Mouse (Mus musculus): ENCODE data around the gene Adprh. TPM values are rescaled to one million over a fixed set of nuclear protein-coding genes. Genes with fewer than 3 reads are reported as not detected.

The Adprh gene
- total RNA-seq, 2 experiments from 2014 or later = 8.6 to 31.6 TPM

DNA sequence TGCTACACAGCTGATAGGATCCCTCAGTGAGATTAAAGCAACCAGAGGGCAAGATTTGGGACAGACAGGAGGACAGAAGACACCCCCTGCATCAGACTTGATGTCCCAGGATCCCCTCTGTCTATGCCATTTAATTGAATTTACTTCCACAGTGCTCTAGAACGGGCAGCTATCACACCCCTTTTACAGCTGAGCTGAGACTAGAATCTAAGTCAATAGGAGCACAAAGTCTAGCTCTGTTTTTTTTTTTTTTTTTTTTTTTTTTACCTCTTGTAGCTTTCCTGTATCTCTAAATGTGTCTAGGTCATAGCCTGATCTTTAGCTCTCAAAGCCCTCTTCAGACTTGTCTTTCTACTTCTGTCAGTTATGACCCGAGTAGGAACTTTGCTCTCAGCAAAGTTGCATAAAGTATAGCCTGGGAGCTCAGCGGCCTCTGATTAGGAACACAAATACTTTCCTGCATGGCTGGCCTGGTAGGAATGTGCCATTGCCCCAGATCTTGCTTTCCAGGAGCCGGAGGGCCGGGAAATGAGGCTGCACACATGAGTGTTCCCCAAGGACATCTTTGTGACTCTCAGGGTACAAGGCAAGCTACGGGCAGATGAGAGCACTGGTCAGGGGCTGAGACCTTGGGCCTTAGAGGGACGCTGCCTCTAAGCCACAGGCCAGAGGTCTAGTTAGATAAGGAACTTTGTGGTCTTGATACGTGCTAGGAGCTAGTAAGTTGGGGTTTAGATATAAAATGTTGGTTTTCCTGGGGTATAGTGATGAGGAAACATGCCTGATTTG lies 15.6 kb upstream of the Adprh start:
- 0 out of 2 replicates have a peak, but pooled peaks have one; percentile 31 for ATAC-seq (replicated peaks; ENCODE audit: low FRiP score, low TSS enrichment, poor library complexity, severe bottlenecking)

DNA sequence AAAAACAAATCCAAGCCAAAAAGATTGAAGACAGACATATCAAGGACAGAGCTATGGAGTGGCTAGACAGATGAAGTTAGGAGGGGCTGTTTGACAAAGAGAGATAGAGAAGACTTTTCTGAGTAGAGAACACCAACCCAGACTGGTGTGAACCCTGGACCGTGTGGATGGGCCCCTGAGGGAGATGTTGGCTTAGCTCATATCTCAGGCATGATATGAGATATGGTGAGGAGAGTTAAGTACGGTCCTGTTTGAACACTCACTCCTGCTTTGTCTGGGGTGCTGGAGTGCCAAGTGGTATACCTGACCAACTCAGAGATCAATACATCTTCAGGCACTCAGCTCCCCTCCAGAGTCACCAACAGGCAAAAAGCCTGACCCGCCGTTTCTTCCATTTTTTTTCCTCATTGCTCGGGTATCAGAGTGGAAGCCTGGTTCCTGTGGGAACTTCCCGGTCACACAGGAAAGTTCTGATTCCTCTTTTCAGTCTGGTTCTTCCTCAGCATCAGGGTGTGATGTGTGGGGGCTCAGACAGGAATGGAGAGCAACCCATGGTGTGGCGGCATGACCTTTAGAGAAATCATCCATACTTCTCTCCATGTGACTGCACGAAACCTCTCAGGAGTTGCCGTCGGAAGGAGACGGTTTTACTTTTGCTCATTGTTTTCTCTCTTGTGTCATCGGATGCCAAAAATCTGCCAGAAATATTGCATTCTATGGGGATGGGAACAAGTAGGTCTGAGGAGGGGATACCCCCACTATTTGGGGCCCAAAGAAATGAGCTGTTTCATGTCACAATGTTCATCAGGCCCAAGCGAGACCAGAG lies 14.8 kb upstream of the Adprh start:
- 0 out of 2 replicates have a peak, but pooled peaks have one; percentile 21 for ATAC-seq (replicated peaks; ENCODE audit: low FRiP score, low TSS enrichment, poor library complexity, severe bottlenecking)

DNA sequence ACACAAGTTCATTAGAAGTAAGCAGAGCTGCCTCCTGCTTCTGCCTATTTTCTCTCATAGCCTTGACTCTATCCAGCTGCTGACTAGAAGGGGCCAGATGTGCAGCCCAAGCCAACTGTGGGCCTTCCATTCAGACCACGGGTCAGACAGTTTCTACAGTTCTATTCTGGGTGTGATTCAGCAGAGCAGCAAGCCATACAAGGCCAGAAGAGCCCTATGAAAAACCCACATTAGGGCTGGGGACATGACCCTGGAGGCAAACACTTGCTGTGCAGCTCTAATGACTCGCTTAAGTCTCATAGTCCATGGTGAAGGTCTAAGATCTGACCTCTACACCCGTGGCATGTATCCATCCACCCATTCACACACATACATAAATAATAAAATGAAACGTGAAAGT lies 13.6 kb upstream of the Adprh start:
- no peak for ATAC-seq (replicated peaks; ENCODE audit: low FRiP score, low TSS enrichment, poor library complexity, severe bottlenecking)

DNA sequence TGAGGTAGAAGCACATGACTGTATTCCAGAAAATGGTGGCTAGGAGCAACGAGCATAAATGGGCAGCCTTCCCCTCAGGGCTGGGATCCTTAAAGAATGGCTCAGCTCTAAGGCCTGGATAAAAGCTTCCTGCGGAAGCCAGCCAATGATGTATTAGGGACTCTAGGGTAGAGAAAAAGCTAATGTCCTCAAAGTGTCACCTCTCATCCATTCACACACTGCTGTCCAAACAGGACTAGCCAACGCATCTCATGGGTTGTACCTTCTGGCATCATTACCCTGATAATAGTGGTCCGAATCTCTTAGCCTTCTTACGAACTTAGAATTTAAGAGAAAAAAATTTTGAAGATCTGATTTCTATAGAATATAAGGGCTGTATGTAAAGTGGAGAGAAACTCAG lies 10.8 kb upstream of the Adprh start:
- no peak for ATAC-seq (replicated peaks; ENCODE audit: low FRiP score, low TSS enrichment, poor library complexity, severe bottlenecking)

DNA sequence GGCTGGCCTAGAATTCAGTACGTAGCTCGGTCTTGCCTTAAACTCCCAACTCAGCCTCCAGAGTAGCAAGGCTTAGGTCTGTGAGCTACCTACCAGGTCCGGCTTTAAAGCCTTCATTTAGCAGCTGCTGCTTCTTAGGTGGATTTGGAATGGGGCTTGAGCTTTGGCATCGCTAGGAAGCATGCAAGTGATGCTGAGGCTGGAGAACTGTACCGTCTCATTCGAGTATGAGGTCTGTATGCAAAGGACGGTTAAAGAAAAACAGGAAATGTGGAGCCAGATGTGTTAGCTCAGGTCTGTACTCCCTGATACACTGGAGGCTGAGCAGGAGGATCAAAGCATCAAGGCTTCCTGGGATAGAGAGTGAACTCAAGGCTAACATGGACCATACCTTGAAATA lies 9.7 kb upstream of the Adprh start:
- ATAC-seq (replicated peaks; ENCODE audit: low FRiP score, low TSS enrichment, poor library complexity, severe bottlenecking) = no peak

DNA sequence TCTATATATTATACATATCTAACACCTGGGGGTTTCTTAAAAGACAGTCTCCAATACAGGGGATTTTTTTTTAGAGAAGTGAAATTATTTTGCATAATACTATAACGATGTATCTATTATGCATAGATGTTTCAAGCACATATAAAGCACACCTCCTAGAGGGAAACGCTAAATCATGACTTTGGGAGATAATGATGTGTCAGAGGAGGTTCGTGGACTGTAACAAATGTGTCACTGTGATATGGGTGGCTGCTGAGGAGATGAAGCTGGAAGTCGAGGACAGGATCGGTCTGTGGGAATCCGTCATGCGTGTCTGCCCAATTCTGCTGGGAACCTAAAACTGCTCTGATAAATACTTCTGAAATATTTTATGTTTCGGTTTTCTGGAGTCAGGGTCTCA lies 9.2 kb upstream of the Adprh start:
- ATAC-seq (replicated peaks; ENCODE audit: low FRiP score, low TSS enrichment, poor library complexity, severe bottlenecking) = no peak

DNA sequence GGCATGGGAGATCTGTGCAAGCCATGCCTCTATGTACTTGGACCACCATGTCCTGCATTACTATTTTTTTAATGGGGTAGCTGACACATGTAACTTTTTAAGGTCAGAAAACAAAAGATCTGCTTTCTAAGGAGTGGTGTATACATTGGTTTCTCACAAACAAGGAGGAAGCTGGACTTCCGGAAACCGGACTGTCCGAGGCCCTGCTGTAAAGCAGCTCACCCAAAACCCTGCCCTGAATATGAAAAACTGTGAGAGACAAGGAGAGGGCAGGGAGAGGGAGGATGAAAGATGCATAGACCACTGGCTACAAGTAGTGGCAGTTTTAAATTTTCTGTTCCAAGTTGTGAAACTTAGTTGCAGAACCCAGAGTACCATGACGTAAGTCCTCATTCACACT lies 7.5 kb upstream of the Adprh start:
- ATAC-seq (replicated peaks; ENCODE audit: low FRiP score, low TSS enrichment, poor library complexity, severe bottlenecking) = no peak

DNA sequence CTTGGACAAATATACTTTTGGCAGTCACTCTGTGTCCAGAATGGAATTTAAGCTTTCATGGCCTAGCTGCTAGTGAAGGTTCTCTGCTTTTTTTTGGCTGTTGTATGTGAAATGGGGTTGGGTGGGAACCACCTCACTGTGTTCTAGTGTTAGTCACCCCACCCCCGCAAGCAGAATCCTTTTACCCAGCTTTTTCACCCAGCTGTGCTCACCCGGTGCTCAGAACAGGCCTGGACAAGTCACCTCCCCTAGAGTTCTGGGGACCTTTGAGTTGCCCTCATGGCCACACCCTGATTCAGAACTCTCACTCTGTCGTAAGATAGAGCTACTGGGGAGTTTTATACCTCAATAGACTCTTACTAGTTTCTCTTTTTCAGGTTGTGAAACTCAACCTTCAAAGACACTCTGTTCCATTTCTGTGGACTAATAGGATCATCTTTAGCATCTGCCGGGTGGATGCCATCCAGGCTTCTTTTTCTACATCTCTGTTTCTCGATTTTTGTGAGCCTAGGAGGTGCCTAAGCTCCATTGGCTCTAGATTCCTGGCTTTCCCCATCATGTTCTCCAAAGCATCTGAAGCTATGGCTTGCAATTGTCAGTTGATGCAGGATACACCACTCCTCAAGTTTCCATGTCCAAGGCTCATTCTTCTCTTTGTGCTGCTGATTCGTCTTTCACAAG lies 6.2 kb upstream of the Adprh start:
- peak; percentile 24; the same call in 1 of the 2 replicates for ATAC-seq (replicated peaks; ENCODE audit: low FRiP score, low TSS enrichment, poor library complexity, severe bottlenecking)

- ATAC-seq (replicated peaks; ENCODE audit: low FRiP score, low TSS enrichment, poor library complexity, severe bottlenecking) = no peak
Observed at GRCm38 (mm10) chr16:38456812-38457567, 4.5 kb upstream of the Adprh start.

- ATAC-seq (replicated peaks; ENCODE audit: low FRiP score, low TSS enrichment, poor library complexity, severe bottlenecking) = no peak
Observed at GRCm38 (mm10) chr16:38455511-38456418, 3.3 kb upstream of the Adprh start, which contains the start of gene Cd80. Gene Cd80 (plus strand): TSS chr16:38455561.

DNA sequence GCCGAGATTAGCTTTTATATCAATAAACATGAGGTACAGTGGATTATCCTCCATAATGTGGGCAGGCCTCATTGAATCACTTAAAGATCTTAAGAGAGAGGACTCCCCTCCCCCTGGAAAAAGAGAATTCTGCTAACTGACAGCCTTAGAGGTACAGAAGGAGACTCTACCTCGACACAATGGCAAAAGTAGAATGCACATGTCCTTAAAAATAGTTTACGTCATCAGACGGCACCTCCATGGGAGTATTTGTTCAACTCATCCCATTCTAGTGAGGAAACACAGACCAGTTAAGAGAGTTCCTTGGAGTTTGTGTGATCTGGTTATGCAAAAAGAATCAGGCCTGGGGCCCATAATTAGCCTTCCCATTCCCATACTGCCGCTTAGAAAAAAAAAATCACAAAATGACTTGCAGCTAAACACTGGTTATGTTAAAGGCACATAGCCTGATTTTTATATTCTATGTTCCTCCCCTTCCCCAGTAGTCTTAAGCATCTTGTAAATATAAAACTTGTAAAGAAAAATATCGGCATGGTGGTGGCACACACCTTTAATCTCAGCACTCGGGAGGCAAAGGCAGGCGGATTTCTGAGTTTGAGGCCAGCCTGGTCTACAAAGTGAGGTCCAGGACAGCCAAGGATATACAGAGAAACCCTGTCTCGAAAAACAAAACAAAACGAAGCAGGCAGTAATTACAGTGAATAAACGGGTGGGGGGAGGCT lies 2.2 kb upstream of the Adprh start:
- ATAC-seq (replicated peaks; ENCODE audit: low FRiP score, low TSS enrichment, poor library complexity, severe bottlenecking) = no peak

- peak; percentile 62 for ATAC-seq (replicated peaks; ENCODE audit: low FRiP score, low TSS enrichment, poor library complexity, severe bottlenecking)
Observed at GRCm38 (mm10) chr16:38453952-38454351, 1.4 kb upstream of the Adprh start.

DNA sequence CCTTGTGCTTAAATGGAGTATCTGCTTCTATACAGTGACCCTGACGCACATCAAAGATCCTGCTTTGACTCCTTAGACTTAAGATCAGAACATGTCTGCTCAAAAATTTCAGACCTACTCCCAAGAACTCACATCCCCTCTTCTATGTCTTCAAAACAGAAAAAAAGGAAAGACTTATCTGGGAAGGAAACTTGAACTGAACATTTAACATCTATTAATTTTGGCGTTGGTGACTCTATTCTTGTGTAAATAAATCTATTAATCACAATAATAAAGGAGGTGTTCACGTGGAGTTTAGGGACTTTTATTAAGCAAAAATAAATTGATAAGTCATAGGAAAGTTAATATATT lies 675 bp upstream of the Adprh start:
- no peak for ATAC-seq (replicated peaks; ENCODE audit: low FRiP score, low TSS enrichment, poor library complexity, severe bottlenecking)

GRCm38 (mm10) chr16:38451421-38452205 lies 890 bp downstream of the Adprh start:
- no peak for ATAC-seq (replicated peaks; ENCODE audit: low FRiP score, low TSS enrichment, poor library complexity, severe bottlenecking)

GRCm38 (mm10) chr16:38450707-38451106 lies 1.8 kb downstream of the Adprh start:
- no peak for ATAC-seq (replicated peaks; ENCODE audit: low FRiP score, low TSS enrichment, poor library complexity, severe bottlenecking)

- no peak for ATAC-seq (replicated peaks; ENCODE audit: low FRiP score, low TSS enrichment, poor library complexity, severe bottlenecking)
Observed at GRCm38 (mm10) chr16:38448458-38448857, 4.0 kb downstream of the Adprh start.

DNA sequence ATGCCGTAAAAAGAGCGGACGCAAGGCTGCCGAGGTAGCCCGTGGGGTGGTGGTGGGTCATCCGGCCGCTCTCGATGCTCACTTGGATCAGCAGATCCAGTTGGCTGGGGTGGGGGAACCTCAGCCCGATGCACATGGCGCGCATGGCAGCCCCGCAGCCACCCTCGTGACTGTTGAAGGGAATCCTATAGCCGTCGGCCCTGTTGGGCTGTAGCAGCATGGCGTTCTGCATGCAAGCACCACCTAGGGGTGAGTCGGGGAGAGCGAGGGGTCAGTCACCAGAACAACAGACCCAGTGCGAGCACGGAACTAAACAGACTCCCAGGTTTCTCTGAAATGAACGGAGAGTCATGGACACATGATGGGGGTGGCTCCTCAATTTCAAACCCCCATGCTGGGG lies 5.1 kb downstream of the Adprh start:
- no peak for ATAC-seq (replicated peaks; ENCODE audit: low FRiP score, low TSS enrichment, poor library complexity, severe bottlenecking)
